Mouse (Mus musculus) urinary bladder, postnatal 4 days (tissue): ENCODE data around the gene Foxp2.
A peak's percentile ranks its signal among the peaks of the same experiment; 100 is the strongest.

Source experiments
- DNase-seq, 2 experiments: peaks; one replicate each; pipeline ENCODE4 v3.0.0; 2021 to 2022; ENCODE audit warnings: low spot score in 2 of 2

The Foxp2 gene

DNA sequence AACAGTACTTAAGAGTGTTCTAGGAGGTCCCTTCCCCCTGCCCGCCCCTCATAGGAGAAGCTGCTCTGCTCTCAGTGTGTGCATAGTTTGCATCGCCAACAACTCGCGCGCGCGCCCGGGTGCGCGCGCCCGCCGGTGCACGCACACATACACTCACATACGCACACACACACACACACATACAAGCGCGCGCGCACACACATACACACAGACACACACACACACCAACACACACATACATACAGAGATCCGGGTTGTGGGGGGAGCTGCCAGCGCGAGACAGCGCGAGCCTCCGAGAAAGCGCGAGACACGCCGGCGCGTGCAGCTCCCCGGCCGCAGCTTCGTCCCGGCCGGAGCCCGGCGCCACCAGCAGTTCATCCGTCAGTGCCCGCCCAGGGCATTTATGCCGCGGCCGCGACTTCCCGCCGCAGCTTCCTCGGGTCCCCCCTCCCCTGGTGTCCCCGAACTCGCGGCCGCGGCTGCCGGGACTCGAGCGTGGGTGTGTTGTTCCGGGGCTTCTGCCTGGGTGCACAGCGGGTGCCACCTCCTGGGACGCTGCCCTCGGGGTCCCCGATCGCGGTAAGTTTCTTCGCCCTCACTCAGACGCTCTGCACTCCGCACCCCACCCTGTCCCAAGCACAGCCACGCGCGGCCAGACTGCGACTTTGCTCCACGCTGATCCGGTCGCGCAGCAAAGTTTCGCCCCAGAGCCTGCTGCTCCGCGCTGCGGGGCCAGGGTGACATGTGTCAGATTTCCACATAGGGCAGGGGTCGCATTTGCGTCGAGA is at the start of gene Foxp2:
Foxp2 (plus strand) TSS at position 167 of the 788 bp plus-strand sequence.
- DNase-seq: peak; percentile 47 to 67

- DNase-seq: no peak
Measured at GRCm38 (mm10) chr6:14885199-14885598, 15.9 kb upstream of the Foxp2 start.

DNA sequence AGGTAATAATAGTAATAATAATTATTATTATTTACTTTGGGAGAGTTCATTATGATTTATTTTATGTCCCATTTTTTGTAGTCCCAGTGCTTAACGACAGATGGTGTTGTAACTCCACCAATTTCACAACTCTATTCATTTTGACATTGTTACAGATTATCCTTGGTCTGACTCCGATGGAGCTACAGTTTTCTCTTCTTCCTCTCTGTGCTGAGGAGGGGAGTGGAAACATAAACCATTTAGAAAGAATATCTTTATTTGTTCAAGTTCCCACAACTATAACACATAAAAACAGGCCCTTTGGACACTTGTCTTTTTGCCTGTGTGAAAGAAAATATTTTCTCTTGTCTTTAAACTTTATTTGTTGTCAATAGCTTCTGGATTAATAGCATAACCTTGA is 4.1 kb upstream of the Foxp2 start:
- no peak for DNase-seq

- peak in 1 of 2 experiments; percentile 17 for DNase-seq
Measured at GRCm38 (mm10) chr6:14898096-14898855, 2.9 kb upstream of the Foxp2 start.

- DNase-seq: no peak
Measured at GRCm38 (mm10) chr6:14899021-14899610, 2.0 kb upstream of the Foxp2 start.

- peak in 1 of 2 experiments; percentile 18 for DNase-seq
Measured at GRCm38 (mm10) chr6:14899936-14900578, 1.1 kb upstream of the Foxp2 start.

DNA sequence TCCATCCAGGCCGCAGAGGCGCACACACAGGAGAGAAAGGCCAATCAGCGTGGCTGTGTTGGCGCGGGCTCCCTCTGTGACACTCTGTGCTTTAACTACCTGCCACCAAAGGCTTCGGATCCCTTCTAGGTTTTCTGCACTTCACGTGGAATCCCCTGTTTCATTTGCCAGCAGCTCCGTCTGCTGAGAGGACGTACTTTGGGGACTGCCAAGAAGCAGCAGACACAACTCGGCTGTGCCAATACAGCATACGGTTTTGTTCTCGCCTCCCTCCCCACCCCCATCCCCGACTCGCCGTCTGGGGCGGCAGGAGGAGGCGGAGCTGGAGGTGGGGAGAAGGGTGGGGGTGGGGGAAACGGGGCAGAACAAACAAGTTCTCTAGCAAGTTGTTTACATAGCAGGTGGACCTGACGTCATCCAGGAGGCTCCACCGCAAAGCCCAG is 549 bp upstream of the Foxp2 start:
- peak; percentile 72 to 73 for DNase-seq

DNA sequence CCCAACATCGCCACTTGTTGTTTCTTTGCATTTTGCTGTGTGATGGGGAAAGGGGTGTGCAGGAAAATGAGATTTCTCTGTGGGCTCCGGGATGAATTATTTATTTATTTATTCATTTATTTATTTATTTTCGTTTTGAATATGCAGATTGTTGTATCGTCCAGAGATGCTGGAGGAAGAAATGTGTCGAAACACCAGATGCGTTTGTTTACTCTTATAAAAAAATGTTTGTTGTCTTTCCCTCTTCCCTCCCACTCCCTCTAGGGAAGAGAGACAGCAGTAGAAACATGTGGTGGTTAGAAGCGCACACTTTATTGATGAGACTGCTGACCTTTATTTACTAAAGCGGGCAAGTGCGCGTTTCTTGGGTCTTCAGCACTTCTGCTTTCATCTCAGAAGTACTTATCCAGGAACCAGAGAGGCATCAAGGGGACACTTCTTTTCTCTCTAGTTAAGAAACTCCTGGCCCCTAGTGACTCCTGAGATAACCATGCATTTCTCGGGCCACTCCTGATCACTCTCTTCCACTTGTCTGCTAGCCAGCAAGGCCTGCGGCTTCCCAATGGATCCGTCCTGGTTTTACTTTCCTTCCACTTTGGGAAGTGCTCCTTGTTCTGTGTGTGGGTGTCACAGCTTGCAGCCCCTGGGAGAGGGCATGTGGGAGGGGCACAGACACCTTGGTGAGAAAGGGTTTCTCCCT is 972 bp downstream of the Foxp2 start:
- no peak for DNase-seq

DNA sequence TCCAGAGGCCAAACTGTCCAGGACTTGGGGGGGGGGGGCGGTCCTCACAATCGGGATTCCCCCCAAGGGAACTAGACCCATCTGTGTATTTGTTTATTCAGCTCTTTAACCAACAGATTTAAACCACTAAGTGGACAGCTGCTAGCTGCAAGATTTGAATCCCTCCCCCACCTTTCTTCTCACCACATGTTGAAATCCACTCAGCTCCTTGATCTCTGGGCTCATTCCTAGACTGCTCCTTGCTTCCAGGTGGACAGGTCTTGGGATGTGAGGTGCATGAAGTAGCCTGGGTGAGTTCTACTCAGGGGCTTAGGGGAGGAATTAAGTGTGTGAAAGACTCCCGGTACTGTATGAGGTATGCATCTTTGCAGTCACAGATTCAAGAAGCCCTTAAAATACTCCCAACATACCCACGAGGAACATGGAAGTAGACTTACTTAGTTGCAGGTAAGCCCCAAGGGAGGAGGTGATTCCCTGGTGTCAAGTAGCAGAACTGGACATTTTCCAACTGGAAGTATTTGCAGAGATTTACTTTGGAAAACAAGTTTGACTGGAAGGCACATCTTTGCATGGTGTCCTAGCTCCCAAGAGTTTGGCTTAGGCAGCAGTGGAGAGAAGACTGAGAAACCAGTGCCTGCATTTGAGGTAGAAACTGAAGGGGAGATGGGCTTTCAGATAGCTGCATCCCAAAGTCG is 2.3 kb downstream of the Foxp2 start:
- no peak for DNase-seq

DNA sequence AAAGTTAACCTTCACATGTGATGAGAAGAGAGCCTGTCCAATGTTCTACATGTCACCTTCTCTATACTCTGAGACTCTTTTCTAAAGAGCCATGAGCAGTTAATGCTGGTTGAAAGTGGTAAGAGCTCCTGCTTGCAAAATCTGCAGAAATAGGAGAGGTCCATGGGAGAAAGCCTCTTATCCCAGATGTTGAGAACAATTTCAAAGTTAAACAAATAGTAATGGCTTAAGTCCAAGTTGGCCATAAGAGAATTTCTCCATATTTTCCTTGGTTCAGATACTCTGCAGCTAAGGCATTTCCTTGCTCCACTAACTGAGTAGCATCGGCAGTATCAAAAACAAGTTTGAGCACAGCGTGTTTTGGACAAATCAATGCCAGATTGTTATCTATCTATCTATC is 13.9 kb downstream of the Foxp2 start:
- no peak for DNase-seq

GRCm38 (mm10) chr6:14922704-14923103 is 21.6 kb downstream of the Foxp2 start:
- DNase-seq: no peak

GRCm38 (mm10) chr6:14924976-14925489 is 23.9 kb downstream of the Foxp2 start:
- DNase-seq: no peak

DNA sequence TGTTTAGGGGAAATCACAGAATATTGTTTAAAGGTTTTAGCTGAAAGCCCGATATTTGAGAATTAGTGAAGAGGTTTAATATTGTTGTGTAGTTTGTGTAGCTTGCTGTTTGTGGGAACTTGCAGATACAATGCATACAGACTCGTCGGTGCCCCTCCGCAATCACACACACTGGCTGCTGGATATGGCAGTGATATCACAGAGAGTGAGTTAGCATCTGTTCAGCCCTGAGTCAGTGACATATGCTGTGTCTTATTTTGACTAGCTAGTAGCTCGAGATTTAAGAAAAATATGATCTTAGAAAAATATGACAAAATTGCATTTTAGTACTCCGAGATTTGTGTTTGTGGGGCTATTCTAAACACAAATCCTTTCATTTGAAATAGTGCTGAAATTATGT is 49.9 kb downstream of the Foxp2 start:
- no peak for DNase-seq

GRCm38 (mm10) chr6:14952731-14953130 is 51.6 kb downstream of the Foxp2 start:
- DNase-seq: no peak

DNA sequence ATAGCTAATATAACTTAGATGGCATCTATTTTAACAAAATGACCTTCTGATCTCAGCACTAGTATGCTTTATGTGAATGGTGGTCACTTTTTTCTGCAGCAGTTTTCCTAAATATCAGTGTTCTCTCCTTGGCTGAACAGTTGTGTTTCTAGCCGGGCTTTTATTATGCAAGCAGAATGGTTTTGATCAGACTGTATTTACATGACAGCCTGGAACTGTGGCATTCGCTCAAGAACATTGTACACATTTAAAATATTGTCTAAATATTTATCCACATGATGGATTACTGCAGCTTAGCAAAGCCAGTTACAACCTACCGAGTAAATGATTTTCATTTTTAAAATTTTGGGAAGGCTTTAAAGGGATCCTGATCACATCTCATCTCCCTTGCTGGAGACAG is 75.9 kb downstream of the Foxp2 start:
- DNase-seq: no peak

- no peak for DNase-seq
Measured at GRCm38 (mm10) chr6:14978201-14978600, 77.1 kb downstream of the Foxp2 start.

DNA sequence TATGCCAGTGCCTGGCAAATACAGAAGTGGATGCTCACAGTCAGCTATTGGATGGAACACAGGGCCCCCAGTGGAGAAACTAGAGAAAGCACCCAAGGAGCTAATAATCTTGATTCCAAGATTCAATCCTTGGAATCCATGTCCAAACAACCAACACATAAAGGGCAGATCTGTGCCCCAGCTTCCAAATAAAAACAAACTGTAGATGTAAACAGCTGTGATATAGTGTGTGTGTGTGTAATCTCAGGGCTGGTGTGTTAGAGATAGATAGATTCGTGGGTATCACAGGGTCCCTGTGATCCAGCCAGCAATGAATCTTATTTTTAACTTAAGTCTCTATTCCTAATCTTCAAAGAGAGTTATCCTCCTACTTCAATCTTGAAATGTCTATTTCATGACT is 107.0 kb downstream of the Foxp2 start:
- no peak for DNase-seq

DNA sequence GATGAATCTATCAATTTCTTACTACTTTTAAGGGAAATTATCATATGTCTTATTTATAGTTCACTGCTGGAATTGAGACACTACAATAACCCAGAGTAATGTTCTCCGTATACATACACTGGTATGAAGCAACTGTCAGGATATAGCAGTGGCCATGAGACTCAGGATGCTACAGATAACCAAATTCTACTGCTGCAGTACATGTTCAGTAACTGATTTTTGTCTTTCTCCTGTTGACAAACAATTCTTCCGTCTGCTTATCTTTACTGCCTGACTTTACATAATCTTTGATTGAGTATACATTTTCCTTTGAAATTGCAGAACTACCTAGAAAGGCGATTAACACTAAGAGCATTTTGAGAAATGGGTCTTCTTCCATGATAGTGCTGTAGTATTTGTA is 127.3 kb downstream of the Foxp2 start:
- DNase-seq: no peak

DNA sequence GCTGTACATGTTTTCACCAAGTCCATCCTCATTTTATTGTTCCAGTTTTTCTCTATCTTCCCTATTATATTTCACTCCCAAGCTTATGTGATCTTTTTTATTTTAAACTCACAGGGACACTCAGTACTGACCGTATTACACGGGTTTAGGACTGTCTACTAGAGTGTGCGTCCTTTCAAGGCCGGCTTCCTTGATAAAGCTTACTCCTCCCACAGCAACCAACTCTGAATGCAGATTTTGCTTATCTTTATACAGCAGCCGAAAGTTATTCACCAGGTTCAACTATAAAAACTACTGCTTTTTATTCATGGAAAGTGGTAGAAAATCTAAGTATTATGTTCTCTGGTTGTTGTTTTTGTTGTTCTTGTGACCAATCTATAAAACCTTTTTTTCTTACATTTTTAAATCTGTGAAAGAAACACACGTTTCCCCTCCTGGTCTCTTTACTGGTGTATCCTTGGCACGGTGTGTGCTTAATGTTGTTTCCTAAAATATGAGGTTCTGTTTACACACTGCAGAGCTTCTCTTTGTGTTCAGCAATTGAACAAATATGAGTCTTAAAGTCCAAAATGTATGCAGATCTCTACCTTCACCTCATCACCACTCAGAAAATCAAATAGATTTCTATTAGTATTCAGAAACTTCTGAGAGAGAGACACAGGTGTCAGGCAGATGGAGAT is 128.4 kb downstream of the Foxp2 start:
- DNase-seq: no peak

GRCm38 (mm10) chr6:15063246-15063645 is 162.1 kb downstream of the Foxp2 start:
- no peak for DNase-seq
